ENCODE assay signal across 12 mouse cellular contexts in genomic region chr2:10314251-10315243, GRCm38 (mm10). TPM values are rescaled to one million over a fixed set of nuclear protein-coding genes. Genes with fewer than 3 reads are reported as not detected.
DNase-seq lines count a peak whose midpoint lies in the region; ATAC-seq lines count a peak whose summit lies in the region.
"Had no signal": no experiment of that assay in that cellular context is flagged by ENCODE, and none has a peak within 500 bp of the region (broad histone marks: within the 10 kb centered on the region; RNA-seq: fewer than 3 reads in every experiment).

No protein-coding gene starts in this region.

- H3K4me3 ChIP-seq in heart, embryonic 16.5 days (ENCODE audit: low read length): no peak overlapping the region
- H3K4me3 ChIP-seq: embryonic facial prominence, embryonic 15.5 days; midbrain, embryonic 12.5 days had no signal

- no peak for DNase-seq in heart, postnatal 10 days
- DNase-seq in 416B (ENCODE audit: low read depth): peak; percentile 22
- DNase-seq in T-cell, adult 2 months (ENCODE audit: low spot score): peak; percentile 19
- peak; percentile 5 for DNase-seq in naive thymus-derived CD4-positive, alpha-beta T cell, adult 2 months (ENCODE audit: low read depth)
- DNase-seq in urinary bladder, postnatal 10 days (ENCODE audit: low spot score): no peak
- DNase-seq in spleen, postnatal 10 days (ENCODE audit: low spot score in 2 of 2): no peak
- DNase-seq in left cerebral cortex, postnatal 10 days (ENCODE audit: extremely low spot score in 1 of 2, low spot score in 2 of 2): no peak
- DNase-seq: kidney, adult 8-10 months had no signal

- no peaks in the 10 kb centered on the region for H3K27me3 ChIP-seq in heart, embryonic 16.5 days (ENCODE audit: control insufficient read depth, insufficient read depth, low read length)
- H3K27me3 ChIP-seq: embryonic facial prominence, embryonic 15.5 days; midbrain, embryonic 12.5 days; Patski had no signal

- no peak overlapping the region for H3K9ac ChIP-seq in heart, embryonic 16.5 days (ENCODE audit: low read length)
- H3K9ac ChIP-seq: embryonic facial prominence, embryonic 15.5 days; midbrain, embryonic 12.5 days had no signal

- no peaks in the 10 kb centered on the region for H3K36me3 ChIP-seq in heart, embryonic 16.5 days (ENCODE audit: control insufficient read depth, insufficient read depth)
- H3K36me3 ChIP-seq: embryonic facial prominence, embryonic 15.5 days; midbrain, embryonic 12.5 days had no signal

- no peaks in the 10 kb centered on the region for H3K4me1 ChIP-seq in heart, embryonic 16.5 days (ENCODE audit: control insufficient read depth, insufficient read depth, low read length)
- H3K4me1 ChIP-seq: midbrain, embryonic 12.5 days had no signal

- intact Hi-C loops in heart, postnatal 10 days (cut with DNase I): no loop called here
- intact Hi-C loops in left cerebral cortex, postnatal 10 days (cut with DNase I): no loop called here

- H3K9me3 ChIP-seq in heart, embryonic 16.5 days (replicated peaks; ENCODE audit: control insufficient read depth, low read length): no peaks in the 10 kb centered on the region
- H3K9me3 ChIP-seq: embryonic facial prominence, embryonic 15.5 days; midbrain, embryonic 12.5 days had no signal

- 33% methylated on average over 14 of the region's 14 CpGs for WGBS in heart, embryonic 16.5 days

- ATAC-seq in heart, embryonic 16.5 days (replicated peaks; ENCODE audit: extremely low read depth, insufficient read depth, low FRiP score): peak; percentile 42; the same call in 1 of the 2 replicates
- ATAC-seq: Patski had no signal

- H3K4me2 ChIP-seq in heart, embryonic 16.5 days (ENCODE audit: low read depth, low read length): peak overlapping the region; percentile 42
- H3K4me2 ChIP-seq: embryonic facial prominence, embryonic 15.5 days; midbrain, embryonic 12.5 days had no signal

- peak overlapping the region; percentile 9; the same call in 1 of the 2 replicates for H3K27ac ChIP-seq in heart, embryonic 16.5 days (ENCODE audit: low read length)
- H3K27ac ChIP-seq: embryonic facial prominence, embryonic 15.5 days; midbrain, embryonic 12.5 days had no signal

RNA-seq across cellular contexts. Expression of gene Sfmbt2, which starts 55.8 kb away (rescaled TPM):
- polyA plus RNA-seq in heart, embryonic 16.5 days (2015; fragmentation: Nextera tagmentation; extraction: Ambion mirVana): 1.2 and 1.3 TPM in 2 replicates
- total RNA-seq in heart, postnatal 10 days (2021): 1 to 10 TPM in 1 of 2 experiments, under 1 TPM in 1; 0.91 to 1.4 TPM
- total RNA-seq in left cerebral cortex, postnatal 10 days (2021): 1 to 10 TPM; 7.2 to 7.6 TPM

Comparison
In these comparisons a context has a peak if more than half of its experiments do, and no peak if none do; other contexts are left out.
1. DNase-seq: peak in 416B (single experiment), T-cell, adult 2 months (single experiment) and naive thymus-derived CD4-positive, alpha-beta T cell, adult 2 months (single experiment); none in heart, postnatal 10 days (0 of 2), urinary bladder, postnatal 10 days (single experiment), spleen, postnatal 10 days (0 of 2) and left cerebral cortex, postnatal 10 days (0 of 2).